Mouse (Mus musculus): ENCODE measurements around the gene Gm5294. TPM values are rescaled to one million over a fixed set of nuclear protein-coding genes. Genes with fewer than 3 reads are reported as not detected.
A peak's percentile ranks its signal among the peaks of the same experiment; 100 is the strongest.

Gene Gm5294
- not detected in 2 replicates for polyA plus RNA-seq (2012; rRNA removed)

DNA sequence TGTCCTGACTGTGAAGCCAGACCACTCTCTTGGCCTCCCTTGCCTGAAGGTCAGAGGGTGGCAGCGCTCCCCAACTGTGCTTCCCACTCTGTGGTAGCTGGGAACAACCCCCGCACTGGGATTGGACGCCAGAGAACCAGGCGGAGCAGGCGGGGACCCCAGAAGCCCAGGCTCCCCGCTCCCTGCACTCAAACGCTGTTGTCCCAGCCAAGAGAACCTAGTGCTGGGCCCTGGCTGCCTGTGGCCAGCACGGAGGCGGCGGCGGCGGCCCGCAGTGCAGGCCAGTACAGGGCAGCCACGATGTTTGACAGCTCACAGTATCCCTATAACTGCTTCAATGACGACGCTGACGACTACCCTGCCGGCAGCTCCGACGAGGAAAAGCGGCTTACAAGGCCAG is at the start of gene Gm5294:
Gene Gm5294 (plus strand): TSS at position 301 of the 400 bp plus-strand sequence.
- H3K4me3 ChIP-seq (replicated peaks; ENCODE audit: extremely low read depth, low read depth, low read length): no peak within 1 kb of the TSS

GRCm38 (mm10) chr5:138775096-138775495 is 44.8 kb upstream of the Gm5294 start:
- TF ChIP-seq CTCF (IDR thresholded peaks at IDR 0.05; ENCODE audit: insufficient read depth, low read length): no peak
- TF ChIP-seq POLR2A (IDR thresholded peaks at IDR 0.05; ENCODE audit: borderline replicate concordance, extremely low read depth, low read depth, low read length): no peak
- H3K4me1 ChIP-seq (ENCODE audit: control insufficient read depth, insufficient read depth, low read length): peaks cover 2% of the 10 kb centered on the region; the same call in 1 of the 2 replicates
- no peak overlapping the region for H3K4me3 ChIP-seq (replicated peaks; ENCODE audit: extremely low read depth, low read depth, low read length)
- WGBS: 81% methylated on average over 5 of the region's 5 CpGs
- no peak for DNase-seq

More for the DNA sequence above, at the start of gene Gm5294:
- no peak for DNase-seq
- no peak for TF ChIP-seq POLR2A (IDR thresholded peaks at IDR 0.05; ENCODE audit: borderline replicate concordance, extremely low read depth, low read depth, low read length)
- no peak for TF ChIP-seq CTCF (IDR thresholded peaks at IDR 0.05; ENCODE audit: insufficient read depth, low read length)
- 22% methylated on average over 21 of the region's 21 CpGs for WGBS
- H3K4me1 ChIP-seq (ENCODE audit: control insufficient read depth, insufficient read depth, low read length): no peaks in the 10 kb centered on the region

- 48% methylated on average over 1 of the region's 1 CpGs for WGBS
- Histone ChIP-seq H3K4me3 (replicated peaks; ENCODE audit: extremely low read depth, low read depth, low read length) (no peak overlapping the region), H3K4me1 (ENCODE audit: control insufficient read depth, insufficient read depth, low read length) (peaks cover 2% of the 10 kb centered on the region; the same call in 1 of the 2 replicates)
- peak; percentile 28 for DNase-seq
- TF ChIP-seq POLR2A (IDR thresholded peaks at IDR 0.05; ENCODE audit: borderline replicate concordance, extremely low read depth, low read depth, low read length) (no peak), CTCF (IDR thresholded peaks at IDR 0.05; ENCODE audit: insufficient read depth, low read length) (no peak)
Measured at GRCm38 (mm10) chr5:138776346-138776745, 43.5 kb upstream of the Gm5294 start.

GRCm38 (mm10) chr5:138778731-138779463 is 41.0 kb upstream of the Gm5294 start:
- TF ChIP-seq POLR2A (IDR thresholded peaks at IDR 0.05; ENCODE audit: borderline replicate concordance, extremely low read depth, low read depth, low read length): no peak
- no peak for TF ChIP-seq CTCF (IDR thresholded peaks at IDR 0.05; ENCODE audit: insufficient read depth, low read length)
- WGBS: 70% methylated on average over 9 of the region's 9 CpGs
- no peak for DNase-seq
- no peak overlapping the region for H3K4me3 ChIP-seq (replicated peaks; ENCODE audit: extremely low read depth, low read depth, low read length)
- peaks cover 2% of the 10 kb centered on the region; the same call in 1 of the 2 replicates for H3K4me1 ChIP-seq (ENCODE audit: control insufficient read depth, insufficient read depth, low read length)

GRCm38 (mm10) chr5:138779655-138780054 is 40.2 kb upstream of the Gm5294 start:
- no peak for DNase-seq
- no peak overlapping the region for H3K4me3 ChIP-seq (replicated peaks; ENCODE audit: extremely low read depth, low read depth, low read length)
- no peak for TF ChIP-seq POLR2A (IDR thresholded peaks at IDR 0.05; ENCODE audit: borderline replicate concordance, extremely low read depth, low read depth, low read length)
- no peak for TF ChIP-seq CTCF (IDR thresholded peaks at IDR 0.05; ENCODE audit: insufficient read depth, low read length)
- peaks cover 2% of the 10 kb centered on the region; the same call in 1 of the 2 replicates for H3K4me1 ChIP-seq (ENCODE audit: control insufficient read depth, insufficient read depth, low read length)
- WGBS: 57% methylated on average over 3 of the region's 3 CpGs

DNA sequence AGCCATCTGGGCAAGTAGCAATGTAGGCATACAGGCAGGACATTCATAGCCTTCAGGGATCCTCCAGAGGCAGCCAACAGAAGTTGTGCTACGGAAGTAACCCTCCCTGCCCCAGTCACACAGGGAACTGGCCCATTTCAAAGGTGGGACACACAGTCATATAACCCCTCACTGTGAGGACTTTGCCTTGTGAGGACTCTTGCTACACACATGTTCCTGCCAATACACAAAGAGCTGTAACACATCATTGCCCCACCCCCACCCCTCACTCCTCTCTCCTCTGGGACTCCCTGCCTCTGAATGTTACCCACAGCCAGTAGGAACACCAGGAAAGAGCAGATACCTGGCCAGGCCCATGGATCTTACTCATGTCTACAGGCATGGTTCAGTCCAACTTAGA is 37.2 kb upstream of the Gm5294 start:
- TF ChIP-seq CTCF (IDR thresholded peaks at IDR 0.05; ENCODE audit: insufficient read depth, low read length) (no peak), POLR2A (IDR thresholded peaks at IDR 0.05; ENCODE audit: borderline replicate concordance, extremely low read depth, low read depth, low read length) (no peak)
- H3K4me1 ChIP-seq (ENCODE audit: control insufficient read depth, insufficient read depth, low read length): no peaks in the 10 kb centered on the region
- no peak overlapping the region for H3K4me3 ChIP-seq (replicated peaks; ENCODE audit: extremely low read depth, low read depth, low read length)
- DNase-seq: no peak
- WGBS: 96% methylated on average over 1 of the region's 1 CpGs

DNA sequence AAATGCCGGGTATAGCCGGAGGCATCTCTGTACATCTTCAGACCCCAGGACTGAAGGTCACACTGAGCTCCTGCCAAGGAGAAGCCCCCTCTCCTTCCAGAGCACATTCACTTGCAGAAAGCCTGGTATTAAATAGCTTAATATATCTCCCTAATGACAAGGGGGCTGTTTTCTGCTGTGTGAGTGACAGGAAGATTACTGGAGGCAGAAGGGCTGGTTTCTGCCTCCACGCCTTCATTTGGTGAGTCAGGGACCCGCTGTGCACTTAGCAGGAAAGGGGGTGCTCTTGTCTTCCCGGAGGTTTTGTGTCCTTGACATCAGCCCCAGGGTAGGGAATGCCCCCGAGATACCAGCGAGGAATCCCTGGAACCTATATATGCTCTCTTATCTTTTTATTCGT is 36.7 kb upstream of the Gm5294 start:
- Histone ChIP-seq H3K4me1 (ENCODE audit: control insufficient read depth, insufficient read depth, low read length) (no peaks in the 10 kb centered on the region), H3K4me3 (replicated peaks; ENCODE audit: extremely low read depth, low read depth, low read length) (no peak overlapping the region)
- TF ChIP-seq POLR2A (IDR thresholded peaks at IDR 0.05; ENCODE audit: borderline replicate concordance, extremely low read depth, low read depth, low read length) (no peak), CTCF (IDR thresholded peaks at IDR 0.05; ENCODE audit: insufficient read depth, low read length) (no peak)
- 77% methylated on average over 8 of the region's 8 CpGs for WGBS
- no peak for DNase-seq

GRCm38 (mm10) chr5:138785986-138786515 is 33.8 kb upstream of the Gm5294 start:
- 84% methylated on average over 3 of the region's 3 CpGs for WGBS

DNA sequence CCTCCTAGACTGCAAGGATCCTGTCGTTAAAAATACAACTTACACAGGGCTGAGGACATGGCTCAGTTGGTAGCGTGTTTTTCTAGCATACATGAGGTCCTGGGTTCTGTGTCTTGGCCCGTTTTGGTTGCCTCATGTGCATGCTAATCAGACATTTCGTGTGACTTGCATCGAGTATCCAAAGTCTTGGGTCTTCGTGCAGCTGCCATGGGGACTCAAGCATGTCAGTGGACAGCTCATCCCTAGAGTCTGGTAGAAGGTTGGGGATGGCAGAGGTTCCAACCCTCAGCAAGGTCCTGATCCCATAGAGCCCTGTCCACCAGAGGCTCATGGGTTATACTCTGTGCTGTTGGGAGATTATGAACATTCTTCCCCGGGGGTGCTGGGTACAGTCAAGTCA is 32.2 kb upstream of the Gm5294 start:
- TF ChIP-seq POLR2A (IDR thresholded peaks at IDR 0.05; ENCODE audit: borderline replicate concordance, extremely low read depth, low read depth, low read length): no peak
- no peak for TF ChIP-seq CTCF (IDR thresholded peaks at IDR 0.05; ENCODE audit: insufficient read depth, low read length)
- DNase-seq: no peak
- H3K4me1 ChIP-seq (ENCODE audit: control insufficient read depth, insufficient read depth, low read length): no peaks in the 10 kb centered on the region
- H3K4me3 ChIP-seq (replicated peaks; ENCODE audit: extremely low read depth, low read depth, low read length): no peak overlapping the region
- WGBS: 77% methylated on average over 7 of the region's 7 CpGs

More at GRCm38 (mm10) chr5:138785986-138786515, 33.8 kb upstream of the Gm5294 start:
- TF ChIP-seq CTCF (IDR thresholded peaks at IDR 0.05; ENCODE audit: insufficient read depth, low read length) (no peak), POLR2A (IDR thresholded peaks at IDR 0.05; ENCODE audit: borderline replicate concordance, extremely low read depth, low read depth, low read length) (no peak)
- Histone ChIP-seq H3K4me1 (ENCODE audit: control insufficient read depth, insufficient read depth, low read length) (no peaks in the 10 kb centered on the region), H3K4me3 (replicated peaks; ENCODE audit: extremely low read depth, low read depth, low read length) (no peak overlapping the region)
- no peak for DNase-seq

Measured in lung, adult 2 months (tissue).